Mouse (Mus musculus) G1E (cell line): ENCODE measurements around the gene Pwwp2b. TPM values are rescaled to one million over a fixed set of nuclear protein-coding genes. Genes with fewer than 3 reads are reported as not detected.

Experiments
- ATAC-seq: 2 replicates; pipeline ENCODE4 v1.8.0; 2016; ENCODE audit warnings: mild to moderate bottlenecking; ENCODE audit not compliant: insufficient number of reproducible peaks, poor library complexity, low FRiP score, severe bottlenecking; ENCODE audit errors: extremely low read depth
- DNase-seq: peaks from one replicate; pipeline ENCODE4 v3.0.0; 2012; ENCODE audit warnings: low spot score
- H3K27me3 ChIP-seq: 2 replicates; pipeline ENCODE4 v1.6.1; 2012; ENCODE audit warnings: mild to moderate bottlenecking, low read length, inconsistent platforms; ENCODE audit not compliant: insufficient read depth
- H3K36me3 ChIP-seq: replicated peaks from 2 replicates; pipeline ENCODE3; 2012; ENCODE audit warnings: mild to moderate bottlenecking, inconsistent platforms
- H3K4me1 ChIP-seq: 2 replicates; pipeline ENCODE4 v1.6.1; 2012; ENCODE audit warnings: low read depth, low read length, inconsistent platforms, mixed read lengths; ENCODE audit not compliant: insufficient read depth
- H3K4me3 ChIP-seq: 2 replicates; pipeline ENCODE4 v1.5.1; 2012; ENCODE audit warnings: low read depth, mild to moderate bottlenecking, inconsistent platforms, low read length, moderate library complexity, mixed read lengths
- H3K9me3 ChIP-seq: replicated peaks from 2 replicates; pipeline ENCODE4 v1.6.1; 2012; ENCODE audit warnings: inconsistent platforms
- CTCF ChIP-seq: IDR thresholded peaks from 2 replicates; pipeline ENCODE4 v1.5.1; 2012; ENCODE audit warnings: low read depth, low read length, inconsistent platforms, mixed read lengths
- GATA1 ChIP-seq: IDR thresholded peaks from 2 replicates; pipeline ENCODE4 v1.6.1; 2012; ENCODE audit warnings: borderline replicate concordance, low read length, inconsistent platforms, mixed read lengths
- GATA2 ChIP-seq: IDR thresholded peaks from 2 replicates; pipeline ENCODE4 v1.6.1; 2012; ENCODE audit warnings: low read depth, low read length, inconsistent platforms, borderline replicate concordance
- POLR2AphosphoS5 ChIP-seq: IDR thresholded peaks from 2 replicates; pipeline ENCODE4 v1.6.1; 2012; ENCODE audit warnings: low read depth, low read length, inconsistent platforms; ENCODE audit not compliant: insufficient replicate concordance
- TAL1 ChIP-seq: conservative IDR thresholded peaks from 2 replicates; pipeline ENCODE4 v1.6.1; 2012; ENCODE audit warnings: low read depth, low read length, inconsistent platforms, mixed read lengths
- polyA plus RNA-seq: library from polyadenylated mRNA; stranded (reverse); fragments of >175 nt; gene quantifications from 2 replicates; pipeline ENCODE4 v1.2.3, GENCODE M21; 2012
- total RNA-seq, 2 experiments: library from RNA; stranded (forward) in 1 of 2; stranded (reverse) in 1 of 2; fragments of 200-1000 nt in 1 of 2; fragments of >200 nt in 1 of 2; fragmentation: Nextera tagmentation in 1 of 2; gene quantifications; 2 replicates each; pipeline ENCODE4 v1.2.3; 2014 to 2017

Pwwp2b gene
- total and polyA plus RNA-seq, 3 experiments, result 0.01 to 0.05 TPM; not detected in 1

DNA sequence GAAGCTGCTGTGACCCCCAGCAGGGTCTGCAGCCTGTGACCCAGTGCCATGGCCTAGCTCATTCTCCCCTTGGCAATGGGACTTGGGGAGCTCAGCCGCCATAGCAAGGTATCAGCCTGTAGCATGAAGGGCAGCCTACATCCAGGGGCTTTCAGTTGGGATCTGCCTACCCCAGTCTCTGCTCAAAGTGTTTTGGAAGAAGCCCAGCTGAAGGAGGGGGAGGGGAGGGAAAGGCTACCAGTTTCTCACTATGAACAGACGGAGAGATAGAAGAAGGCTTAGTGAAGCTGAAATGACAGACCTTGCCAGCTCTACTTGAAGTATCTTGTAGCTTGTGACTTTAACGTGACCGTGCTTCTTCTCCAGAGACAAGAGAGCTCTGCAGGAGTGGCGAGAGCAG, 18.4 kb upstream of the Pwwp2b start:
- Histone ChIP-seq H3K4me1 (peaks cover 5% of the 10 kb centered on the region), H3K36me3 (no peaks in the 10 kb centered on the region), H3K9me3 (peaks cover 55% of the 10 kb centered on the region), H3K27me3 (peaks cover 6% of the 10 kb centered on the region), H3K4me3 (no peak overlapping the region)
- ATAC-seq (no peak), DNase-seq (no peak)
- TF ChIP-seq POLR2AphosphoS5 (no peak), GATA1 (no peak), TAL1 (no peak), CTCF (no peak), GATA2 (no peak)

DNA sequence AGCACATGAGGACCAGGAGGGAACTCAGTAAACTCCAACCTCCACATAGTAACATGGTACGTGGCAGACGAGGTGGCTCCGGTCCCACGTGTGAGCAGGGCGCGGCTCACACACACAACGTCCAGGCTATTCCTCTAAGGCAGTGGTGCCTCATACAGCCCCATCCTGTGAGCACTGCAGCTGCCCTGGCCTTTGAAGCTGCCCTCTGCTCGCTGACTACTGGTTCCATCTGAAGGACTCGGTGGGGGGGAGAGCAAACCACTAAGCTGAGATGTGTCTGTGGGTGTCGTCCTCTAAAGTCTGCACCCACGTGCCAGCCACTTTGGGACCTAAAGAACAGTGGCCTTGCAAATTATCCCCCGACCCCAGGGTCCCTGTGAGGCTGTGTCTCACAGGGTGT, 18.0 kb upstream of the Pwwp2b start:
- Histone ChIP-seq H3K36me3 (no peaks in the 10 kb centered on the region), H3K4me1 (peaks cover 5% of the 10 kb centered on the region), H3K4me3 (no peak overlapping the region; the same call in 1 of the 2 replicates), H3K9me3 (peaks cover 53% of the 10 kb centered on the region), H3K27me3 (peaks cover 8% of the 10 kb centered on the region)
- ATAC-seq, result no peak
- DNase-seq, result no peak
- no peak for TF ChIP-seq POLR2AphosphoS5
- TF ChIP-seq GATA1, result no peak
- no peak for TF ChIP-seq GATA2
- TF ChIP-seq CTCF, result no peak

DNA sequence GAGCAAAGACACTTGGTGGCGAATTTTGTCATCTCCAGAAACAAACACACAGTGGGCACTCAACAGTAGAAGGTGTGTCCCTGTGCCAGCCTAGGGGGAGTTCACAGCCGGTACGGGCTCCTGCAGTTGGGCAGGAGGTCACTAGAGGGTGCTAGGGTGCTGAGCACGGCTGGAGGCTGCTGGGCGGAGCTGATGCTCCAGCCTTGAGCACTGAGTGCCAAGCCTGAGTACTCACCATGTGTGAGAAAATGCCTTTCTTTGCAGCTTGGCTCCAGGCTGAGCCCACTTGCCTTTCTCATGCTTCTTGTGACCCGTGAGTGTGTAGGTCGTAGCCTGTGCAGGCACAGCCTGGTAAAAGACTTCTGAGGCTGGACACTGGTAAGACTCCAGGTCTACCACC, 14.6 kb upstream of the Pwwp2b start:
- TF ChIP-seq CTCF (peak; percentile 69), POLR2AphosphoS5 (no peak)
- Histone ChIP-seq H3K4me1 (peaks cover 5% of the 10 kb centered on the region), H3K27me3 (peaks cover 8% of the 10 kb centered on the region), H3K36me3 (no peaks in the 10 kb centered on the region), H3K4me3 (peak overlapping the region; percentile 41; the same call in 1 of the 2 replicates), H3K9me3 (peaks cover 56% of the 10 kb centered on the region)
- DNase-seq (peak; percentile 52), ATAC-seq (peak; percentile 83)

DNA sequence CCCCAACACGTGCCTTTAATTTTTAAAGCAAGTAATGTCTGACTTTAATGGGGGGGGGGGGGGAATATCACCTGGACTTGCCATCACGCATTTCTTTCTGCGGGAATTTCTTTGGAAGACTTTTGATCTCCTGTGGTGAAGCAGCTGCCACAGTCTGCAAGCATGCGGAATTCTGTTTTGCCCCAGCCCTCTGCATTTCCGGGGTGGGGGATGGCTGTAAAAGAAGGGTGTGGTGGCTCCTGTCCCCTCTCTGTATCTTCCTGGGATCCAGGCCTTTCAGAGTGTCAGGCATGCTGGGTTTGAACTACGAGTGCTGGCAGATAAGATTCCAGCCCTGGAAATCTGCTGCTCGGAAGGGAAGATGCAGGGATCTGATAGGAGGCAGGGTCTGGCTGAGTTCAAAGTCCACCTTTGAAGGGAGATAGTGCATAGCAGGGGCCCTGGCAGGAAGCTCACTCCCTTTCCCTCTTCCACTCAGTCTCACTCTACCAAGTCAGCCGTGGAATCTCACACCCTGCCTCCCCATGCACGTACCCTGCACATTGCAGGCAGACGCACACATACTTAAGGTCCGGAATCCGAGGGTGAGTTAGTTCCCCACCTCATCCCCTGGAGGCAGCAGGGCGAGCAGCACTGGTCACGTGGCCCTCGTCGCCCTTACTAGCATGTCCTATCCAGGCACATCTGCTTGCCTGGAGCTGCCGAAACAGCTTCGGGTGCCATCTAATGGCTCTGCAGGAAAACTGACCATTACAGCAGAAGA, 13.7 kb upstream of the Pwwp2b start:
- Histone ChIP-seq H3K4me3 (no peak overlapping the region), H3K27me3 (peaks cover 8% of the 10 kb centered on the region), H3K4me1 (peaks cover 5% of the 10 kb centered on the region), H3K36me3 (no peaks in the 10 kb centered on the region), H3K9me3 (peaks cover 59% of the 10 kb centered on the region)
- TF ChIP-seq GATA2, result no peak
- TF ChIP-seq POLR2AphosphoS5, result no peak
- no peak for TF ChIP-seq GATA1
- no peak for TF ChIP-seq CTCF
- TF ChIP-seq TAL1, result no peak
- ATAC-seq (no peak), DNase-seq (no peak)

DNA sequence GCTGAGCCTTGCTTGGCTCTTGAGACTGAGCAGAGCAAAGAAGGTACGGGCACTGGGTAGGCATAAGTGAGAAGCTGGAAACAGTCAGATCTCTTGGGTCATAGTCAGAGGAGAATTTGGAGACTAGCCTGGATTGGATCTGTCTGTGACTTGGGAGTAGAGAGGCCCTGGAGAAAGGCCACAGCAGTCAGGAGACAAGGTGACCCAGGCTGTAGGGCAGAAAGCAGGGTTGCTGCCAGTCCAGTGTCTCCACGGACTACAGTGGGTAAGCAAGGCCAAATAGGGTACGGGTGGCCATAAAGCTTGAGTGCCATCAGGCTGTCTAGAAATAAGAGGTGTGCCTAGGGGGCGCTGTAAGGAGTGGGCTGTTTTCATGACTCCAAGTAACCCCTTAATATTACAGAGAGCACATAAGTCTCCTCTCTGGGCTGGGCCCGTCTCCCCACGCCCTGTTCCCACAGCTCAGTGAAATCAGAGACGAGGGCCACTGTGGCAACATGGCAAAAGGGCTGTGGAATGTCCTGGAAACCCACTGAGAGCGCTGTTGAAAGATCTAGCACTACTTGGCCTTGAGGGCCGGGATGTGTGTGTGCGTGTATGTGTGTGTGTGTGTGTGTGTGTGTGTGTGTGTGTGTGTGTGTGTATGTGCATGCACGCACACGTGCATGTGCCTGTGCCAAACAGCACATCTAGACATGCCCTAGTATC, 12.5 kb upstream of the Pwwp2b start:
- peaks cover 9% of the 10 kb centered on the region for H3K27me3 ChIP-seq
- no peak overlapping the region for H3K4me3 ChIP-seq
- no peaks in the 10 kb centered on the region for H3K36me3 ChIP-seq
- peaks cover 56% of the 10 kb centered on the region for H3K9me3 ChIP-seq
- peaks cover 5% of the 10 kb centered on the region for H3K4me1 ChIP-seq
- ATAC-seq (no peak), DNase-seq (no peak)
- no peak for TF ChIP-seq TAL1
- no peak for TF ChIP-seq POLR2AphosphoS5
- TF ChIP-seq GATA2, result no peak
- TF ChIP-seq CTCF, result no peak
- no peak for TF ChIP-seq GATA1

DNA sequence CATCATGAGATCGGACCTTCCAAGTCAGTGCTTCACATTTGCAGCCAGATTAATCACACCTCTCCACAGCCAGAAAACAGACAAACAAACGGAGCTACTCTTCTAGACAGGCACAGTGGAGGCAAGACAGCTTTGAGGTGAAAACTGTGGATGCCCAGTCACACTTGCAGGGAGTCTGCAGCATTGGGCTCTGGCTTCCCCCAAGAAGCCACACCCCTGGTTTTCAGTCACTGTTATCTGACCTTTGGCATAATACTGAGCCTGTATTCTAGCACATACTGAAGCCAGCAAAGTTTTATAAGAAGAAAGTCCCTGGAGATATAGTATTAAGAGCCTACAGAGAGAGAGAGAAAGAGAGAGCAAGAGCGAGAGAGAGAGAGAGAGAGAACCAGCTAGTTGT, 8.8 kb upstream of the Pwwp2b start:
- TF ChIP-seq CTCF (no peak), POLR2AphosphoS5 (no peak), GATA1 (no peak), GATA2 (no peak)
- no peak overlapping the region for H3K4me3 ChIP-seq
- peaks cover 4% of the 10 kb centered on the region for H3K4me1 ChIP-seq
- no peaks in the 10 kb centered on the region for H3K36me3 ChIP-seq
- peaks cover 9% of the 10 kb centered on the region for H3K27me3 ChIP-seq
- H3K9me3 ChIP-seq, result peaks cover 54% of the 10 kb centered on the region
- DNase-seq (no peak), ATAC-seq (no peak)

DNA sequence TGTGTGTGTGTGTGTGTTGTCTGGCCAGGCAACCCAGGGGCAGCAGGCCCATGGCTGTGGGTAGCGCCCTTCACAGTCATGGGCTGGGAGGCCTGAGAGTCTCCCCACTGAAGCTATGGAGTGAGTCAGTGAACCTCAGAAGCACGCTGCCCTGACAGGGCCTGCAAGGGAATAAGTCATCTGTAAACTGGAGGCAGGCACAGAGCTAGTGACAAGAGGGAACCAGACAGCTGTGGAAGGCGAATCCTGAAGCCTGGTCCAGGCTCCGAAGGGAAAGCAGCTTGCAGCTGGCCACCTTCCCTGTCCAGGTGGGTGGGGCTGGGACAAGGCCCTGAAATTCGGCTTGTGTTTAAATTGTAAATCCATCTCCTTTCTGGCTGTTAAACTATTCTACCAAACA, 2.2 kb upstream of the Pwwp2b start:
- TF ChIP-seq CTCF, result no peak
- no peak for TF ChIP-seq POLR2AphosphoS5
- no peak for TF ChIP-seq GATA2
- no peak for TF ChIP-seq TAL1
- TF ChIP-seq GATA1, result no peak
- peaks cover 48% of the 10 kb centered on the region for H3K9me3 ChIP-seq
- H3K4me1 ChIP-seq, result no peaks in the 10 kb centered on the region
- no peaks in the 10 kb centered on the region for H3K36me3 ChIP-seq
- H3K4me3 ChIP-seq, result no peak overlapping the region
- ATAC-seq (no peak), DNase-seq (no peak)
- H3K27me3 ChIP-seq, result no peaks in the 10 kb centered on the region
